Mouse (Mus musculus): ENCODE data around the gene Rasa3. TPM values are rescaled to one million over a fixed set of nuclear protein-coding genes. Genes with fewer than 3 reads are reported as not detected.
A peak's percentile ranks its signal among the peaks of the same experiment; 100 is the strongest.

Gene Rasa3
- polyA plus RNA-seq, 1 experiment from 2014 or later: 24.8 TPM

- no peak overlapping the region for H3K4me3 ChIP-seq
- peaks cover 32% of the 10 kb centered on the region for H3K4me1 ChIP-seq
- H3K27me3 ChIP-seq (ENCODE audit: poor library complexity, severe bottlenecking): no peaks in the 10 kb centered on the region
- no peaks in the 10 kb centered on the region for H3K36me3 ChIP-seq (replicated peaks)
- DNase-seq (ENCODE audit: extremely low spot score, low spot score): no peak
- no peak overlapping the region for H3K27ac ChIP-seq
- no peaks in the 10 kb centered on the region for H3K9me3 ChIP-seq
- 66% methylated on average over 9 of the region's 9 CpGs for WGBS
Measured at GRCm38 (mm10) chr8:13641206-13641605, 36.2 kb downstream of the Rasa3 start.

DNA sequence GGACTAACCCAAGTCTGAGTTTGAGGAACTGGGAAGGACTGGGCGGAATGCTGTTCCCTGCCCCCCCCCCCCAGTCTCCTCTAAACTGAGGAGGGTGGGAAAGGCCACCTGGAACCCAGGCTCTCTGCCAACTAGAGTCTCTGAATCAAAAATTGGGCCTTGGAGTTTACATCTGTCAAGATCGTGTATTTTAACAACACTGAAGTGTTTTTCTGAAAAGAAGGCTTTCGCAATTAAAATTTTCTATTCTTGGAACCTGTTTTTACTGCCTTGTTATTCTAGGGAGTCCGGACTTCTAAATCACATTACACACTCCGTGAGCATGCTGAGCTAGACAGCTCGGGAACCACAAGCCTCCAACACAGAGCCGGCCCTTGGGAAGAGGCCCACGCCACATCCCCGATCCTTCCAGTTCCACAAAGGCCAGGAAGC, 36.9 kb downstream of the Rasa3 start:
- no peak overlapping the region for H3K27ac ChIP-seq
- no peaks in the 10 kb centered on the region for H3K27me3 ChIP-seq (ENCODE audit: poor library complexity, severe bottlenecking)
- no peak for DNase-seq (ENCODE audit: extremely low spot score, low spot score)
- H3K9me3 ChIP-seq: no peaks in the 10 kb centered on the region
- H3K36me3 ChIP-seq (replicated peaks): no peaks in the 10 kb centered on the region
- 84% methylated on average over 9 of the region's 9 CpGs for WGBS
- peaks cover 28% of the 10 kb centered on the region for H3K4me1 ChIP-seq
- H3K4me3 ChIP-seq: no peak overlapping the region

DNA sequence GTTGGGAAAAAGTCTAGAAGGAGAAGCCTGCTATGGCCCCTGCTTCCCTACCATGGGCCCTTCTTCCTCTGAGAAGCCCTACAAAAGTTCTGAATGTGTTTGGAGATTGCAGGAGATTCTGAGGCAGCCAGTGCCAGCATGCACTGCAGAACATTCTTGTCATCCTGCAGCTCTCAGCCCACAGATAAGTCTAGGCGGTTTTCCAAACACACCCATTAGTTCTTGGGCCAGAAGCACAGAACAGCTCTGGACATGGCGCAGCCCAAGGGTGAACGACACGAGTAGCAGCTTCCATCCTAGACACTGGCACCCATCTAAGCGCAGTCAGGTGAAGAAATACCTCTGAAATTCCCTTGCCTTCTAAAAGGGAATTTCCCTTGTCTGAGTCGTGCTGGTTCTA, 44.3 kb downstream of the Rasa3 start:
- DNase-seq (ENCODE audit: extremely low spot score, low spot score): no peak
- Histone ChIP-seq H3K36me3 (replicated peaks) (peaks cover 10% of the 10 kb centered on the region), H3K27ac (no peak overlapping the region), H3K4me1 (0 out of 2 replicates have a peak, but pooled peaks cover 4% of the 10 kb centered on the region), H3K27me3 (ENCODE audit: poor library complexity, severe bottlenecking) (no peaks in the 10 kb centered on the region), H3K4me3 (no peak overlapping the region), H3K9me3 (peaks cover 5% of the 10 kb centered on the region; the same call in 1 of the 2 replicates)
- 89% methylated on average over 6 of the region's 6 CpGs for WGBS

DNA sequence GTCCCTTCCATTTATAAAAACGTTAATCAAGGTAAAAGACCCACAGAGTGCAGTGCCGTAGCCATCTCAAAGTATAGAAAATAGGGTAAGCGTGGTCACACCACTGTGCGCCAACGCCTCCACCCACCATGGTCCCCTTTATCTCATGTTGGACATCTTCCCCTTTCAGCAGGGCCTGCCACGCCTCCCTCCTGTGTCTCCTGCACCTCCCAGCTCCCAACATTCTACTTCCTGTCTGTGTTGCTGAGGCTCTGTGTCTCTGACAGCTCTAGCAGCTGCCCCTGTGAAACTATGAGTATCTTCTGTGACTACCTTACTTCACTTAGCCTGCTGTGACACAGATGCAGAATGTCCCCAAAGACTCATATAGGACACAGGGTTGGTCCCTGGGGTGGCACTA, 45.1 kb downstream of the Rasa3 start:
- H3K4me1 ChIP-seq: 0 out of 2 replicates have a peak, but pooled peaks cover 4% of the 10 kb centered on the region
- no peak overlapping the region for H3K27ac ChIP-seq
- H3K4me3 ChIP-seq: no peak overlapping the region
- WGBS: 95% methylated on average over 6 of the region's 6 CpGs
- peaks cover 5% of the 10 kb centered on the region for H3K9me3 ChIP-seq
- no peak for DNase-seq (ENCODE audit: extremely low spot score, low spot score)
- H3K36me3 ChIP-seq (replicated peaks): peaks cover 14% of the 10 kb centered on the region
- no peaks in the 10 kb centered on the region for H3K27me3 ChIP-seq (ENCODE audit: poor library complexity, severe bottlenecking)

DNA sequence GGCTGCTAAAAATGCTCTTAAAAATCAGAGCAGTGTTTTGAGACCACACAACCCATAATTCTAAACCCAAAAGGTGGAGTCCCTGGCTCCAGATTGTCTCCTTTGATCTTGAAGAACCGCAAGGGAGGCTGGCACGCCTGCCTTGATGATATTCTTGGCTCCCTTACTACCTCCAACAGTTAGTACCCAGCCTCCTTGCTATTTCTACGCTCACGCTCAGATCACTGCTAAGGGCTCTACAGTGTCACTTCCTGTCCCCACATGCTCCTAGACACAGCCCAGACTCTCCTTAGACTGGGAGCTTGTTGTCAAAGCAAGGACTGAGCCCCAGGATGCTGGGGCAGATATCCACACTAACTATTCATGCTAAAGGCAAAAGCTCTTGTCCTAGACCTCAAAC, 46.6 kb downstream of the Rasa3 start:
- no peak for DNase-seq (ENCODE audit: extremely low spot score, low spot score)
- no peaks in the 10 kb centered on the region for H3K27me3 ChIP-seq (ENCODE audit: poor library complexity, severe bottlenecking)
- H3K27ac ChIP-seq: no peak overlapping the region
- peaks cover 25% of the 10 kb centered on the region for H3K36me3 ChIP-seq (replicated peaks)
- peaks cover 5% of the 10 kb centered on the region for H3K9me3 ChIP-seq
- 96% methylated on average over 4 of the region's 4 CpGs for WGBS
- H3K4me3 ChIP-seq: no peak overlapping the region
- 0 out of 2 replicates have a peak, but pooled peaks cover 4% of the 10 kb centered on the region for H3K4me1 ChIP-seq

DNA sequence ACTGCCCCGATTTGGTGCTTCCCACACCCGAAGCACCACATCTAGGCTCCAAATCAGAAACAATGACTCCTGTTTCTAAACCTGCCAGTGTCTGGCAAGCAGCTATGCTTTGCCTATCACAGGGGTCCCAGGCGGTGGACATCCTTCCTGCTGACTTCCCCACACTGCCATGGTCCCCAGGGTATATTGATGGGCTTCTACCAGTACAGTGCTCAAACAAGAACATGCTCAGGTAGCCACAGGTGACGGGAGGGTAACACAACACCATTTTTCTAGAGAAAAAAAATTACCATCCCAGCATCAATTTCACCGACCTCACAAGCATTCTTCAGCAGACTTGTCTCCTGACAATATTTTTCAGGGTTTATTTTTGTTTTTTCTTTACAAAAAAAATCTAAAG, 47.2 kb downstream of the Rasa3 start:
- Histone ChIP-seq H3K36me3 (replicated peaks) (peaks cover 25% of the 10 kb centered on the region), H3K4me3 (no peak overlapping the region)
- 78% methylated on average over 5 of the region's 5 CpGs for WGBS

GRCm38 (mm10) chr8:13629351-13630090, 47.9 kb downstream of the Rasa3 start:
- peaks cover 25% of the 10 kb centered on the region for H3K36me3 ChIP-seq (replicated peaks)
- WGBS: 87% methylated on average over 10 of the region's 10 CpGs
- no peak overlapping the region for H3K27ac ChIP-seq
- H3K4me3 ChIP-seq: no peak overlapping the region
- peaks cover 5% of the 10 kb centered on the region for H3K9me3 ChIP-seq
- H3K27me3 ChIP-seq (ENCODE audit: poor library complexity, severe bottlenecking): no peaks in the 10 kb centered on the region
- peaks cover 14% of the 10 kb centered on the region for H3K4me1 ChIP-seq
- DNase-seq (ENCODE audit: extremely low spot score, low spot score): no peak

More for the DNA sequence above, 47.2 kb downstream of the Rasa3 start:
- peaks cover 5% of the 10 kb centered on the region for H3K9me3 ChIP-seq
- peaks cover 7% of the 10 kb centered on the region for H3K4me1 ChIP-seq
- no peaks in the 10 kb centered on the region for H3K27me3 ChIP-seq (ENCODE audit: poor library complexity, severe bottlenecking)
- no peak for DNase-seq (ENCODE audit: extremely low spot score, low spot score)
- no peak overlapping the region for H3K27ac ChIP-seq

DNA sequence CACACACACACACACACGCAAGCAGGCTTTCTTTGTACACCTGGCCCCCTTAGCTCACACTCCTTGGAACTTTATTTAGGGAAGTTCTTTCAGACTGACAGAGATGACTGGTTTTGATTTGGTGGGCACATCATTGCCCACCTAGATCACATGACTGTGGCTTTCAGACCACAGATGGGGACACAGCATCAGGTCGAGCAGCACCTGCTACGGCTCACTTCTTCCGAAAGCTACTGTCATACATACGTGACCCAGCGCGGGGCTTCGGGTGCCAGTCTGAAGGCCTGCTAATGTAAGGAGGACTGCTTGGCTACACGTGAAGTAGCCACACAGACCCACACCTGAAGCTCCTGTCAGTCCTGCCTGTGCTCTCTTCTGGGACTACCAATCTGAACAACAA, 49.3 kb downstream of the Rasa3 start:
- Histone ChIP-seq H3K4me1 (peaks cover 28% of the 10 kb centered on the region), H3K27ac (no peak overlapping the region), H3K4me3 (no peak overlapping the region), H3K36me3 (replicated peaks) (peaks cover 25% of the 10 kb centered on the region), H3K9me3 (no peaks in the 10 kb centered on the region; the same call in 1 of the 2 replicates), H3K27me3 (ENCODE audit: poor library complexity, severe bottlenecking) (no peaks in the 10 kb centered on the region)
- DNase-seq (ENCODE audit: extremely low spot score, low spot score): no peak
- WGBS: 94% methylated on average over 9 of the region's 9 CpGs

DNA sequence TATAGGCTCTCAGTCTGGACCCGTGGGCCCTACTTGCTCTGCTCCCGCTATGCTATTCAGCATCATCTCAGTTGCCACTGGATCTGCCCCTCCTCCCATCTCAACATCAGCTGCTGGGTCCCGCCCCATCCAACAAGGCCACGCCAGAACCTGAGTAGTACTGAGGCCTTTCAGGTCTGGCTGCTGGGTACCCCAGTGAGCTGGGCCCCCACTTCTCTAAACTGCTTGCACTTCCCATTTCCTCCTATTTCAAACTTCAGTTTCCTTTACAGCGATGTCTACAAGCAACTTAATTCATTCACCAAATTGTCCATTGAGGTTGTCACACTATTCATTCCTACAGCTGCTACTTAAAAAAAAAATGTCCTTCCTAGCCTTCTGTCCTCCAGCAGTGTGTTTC, 49.8 kb downstream of the Rasa3 start:
- H3K36me3 ChIP-seq (replicated peaks): peaks cover 25% of the 10 kb centered on the region
- no peaks in the 10 kb centered on the region for H3K27me3 ChIP-seq (ENCODE audit: poor library complexity, severe bottlenecking)
- no peak for DNase-seq (ENCODE audit: extremely low spot score, low spot score)
- H3K9me3 ChIP-seq: no peaks in the 10 kb centered on the region; the same call in 1 of the 2 replicates
- no peak overlapping the region for H3K4me3 ChIP-seq
- H3K4me1 ChIP-seq: peaks cover 33% of the 10 kb centered on the region
- WGBS: 98% methylated on average over 5 of the region's 5 CpGs
- no peak overlapping the region for H3K27ac ChIP-seq

DNA sequence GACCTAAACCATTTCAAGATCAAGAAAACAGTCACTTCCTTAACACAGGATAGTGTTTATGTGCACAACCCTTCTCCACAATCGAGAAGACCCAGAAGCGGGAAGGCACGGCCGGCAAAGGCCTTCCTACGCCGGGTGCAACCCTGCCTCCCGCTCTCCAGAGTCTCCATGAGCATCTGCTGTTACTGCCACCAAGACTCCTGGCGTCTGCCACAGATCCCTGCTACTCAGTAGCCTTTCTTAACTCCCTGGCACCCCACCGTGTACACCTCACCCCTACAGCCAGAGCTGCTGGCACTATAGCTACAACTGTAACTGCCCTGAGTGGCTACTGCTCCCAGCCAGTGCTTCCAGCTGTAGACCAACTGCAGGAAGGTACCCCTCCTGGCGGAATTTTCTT, 51.3 kb downstream of the Rasa3 start:
- peaks cover 36% of the 10 kb centered on the region for H3K4me1 ChIP-seq
- WGBS: 86% methylated on average over 10 of the region's 10 CpGs
- no peaks in the 10 kb centered on the region; the same call in 1 of the 2 replicates for H3K9me3 ChIP-seq

GRCm38 (mm10) chr8:13625281-13625970, 52.0 kb downstream of the Rasa3 start:
- WGBS: 83% methylated on average over 5 of the region's 5 CpGs
- H3K27ac ChIP-seq: peak overlapping the region; percentile 82
- no peak overlapping the region for H3K4me3 ChIP-seq
- H3K4me1 ChIP-seq: peaks cover 36% of the 10 kb centered on the region
- peaks cover 19% of the 10 kb centered on the region for H3K36me3 ChIP-seq (replicated peaks)
- no peaks in the 10 kb centered on the region for H3K27me3 ChIP-seq (ENCODE audit: poor library complexity, severe bottlenecking)
- H3K9me3 ChIP-seq: no peaks in the 10 kb centered on the region; the same call in 1 of the 2 replicates
- no peak for DNase-seq (ENCODE audit: extremely low spot score, low spot score)

More for the DNA sequence above, 51.3 kb downstream of the Rasa3 start:
- Histone ChIP-seq H3K27ac (no peak overlapping the region), H3K27me3 (ENCODE audit: poor library complexity, severe bottlenecking) (no peaks in the 10 kb centered on the region), H3K4me3 (no peak overlapping the region), H3K36me3 (replicated peaks) (peaks cover 22% of the 10 kb centered on the region)
- DNase-seq (ENCODE audit: extremely low spot score, low spot score): no peak

DNA sequence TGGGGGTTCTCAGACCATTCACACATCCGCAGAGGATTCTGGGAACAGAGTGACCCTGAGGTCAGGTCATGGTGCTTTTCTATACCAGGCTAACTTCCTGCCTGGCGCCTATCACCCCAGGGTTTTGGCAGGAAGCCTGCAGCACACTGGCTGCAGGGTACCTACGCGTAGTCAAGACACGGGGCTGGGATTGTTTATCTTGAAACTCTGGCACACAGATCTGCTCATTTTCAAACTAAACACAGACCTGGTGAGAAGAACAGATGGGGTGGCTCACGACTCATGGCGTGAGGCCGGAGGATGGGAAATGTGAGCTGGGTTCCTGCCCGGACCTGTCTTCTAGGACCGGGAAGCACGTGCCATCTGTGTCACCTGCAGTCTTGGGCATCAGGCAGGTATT, 52.5 kb downstream of the Rasa3 start:
- Histone ChIP-seq H3K4me3 (no peak overlapping the region), H3K27ac (peak overlapping the region; percentile 82), H3K4me1 (peaks cover 34% of the 10 kb centered on the region), H3K27me3 (ENCODE audit: poor library complexity, severe bottlenecking) (no peaks in the 10 kb centered on the region), H3K36me3 (replicated peaks) (peaks cover 16% of the 10 kb centered on the region), H3K9me3 (no peaks in the 10 kb centered on the region; the same call in 1 of the 2 replicates)
- WGBS: 71% methylated on average over 11 of the region's 11 CpGs
- no peak for DNase-seq (ENCODE audit: extremely low spot score, low spot score)

GRCm38 (mm10) chr8:13623911-13624421, 53.4 kb downstream of the Rasa3 start:
- Histone ChIP-seq H3K36me3 (replicated peaks) (peaks cover 15% of the 10 kb centered on the region), H3K4me1 (peaks cover 32% of the 10 kb centered on the region), H3K9me3 (no peaks in the 10 kb centered on the region; the same call in 1 of the 2 replicates), H3K27me3 (ENCODE audit: poor library complexity, severe bottlenecking) (no peaks in the 10 kb centered on the region), H3K4me3 (peak overlapping the region; percentile 1; the same call in 1 of the 2 replicates), H3K27ac (peak overlapping the region; percentile 82)
- 74% methylated on average over 10 of the region's 10 CpGs for WGBS
- no peak for DNase-seq (ENCODE audit: extremely low spot score, low spot score)
